Mouse (Mus musculus) naive thymus-derived CD4-positive, alpha-beta T cell, adult 2 months (primary cell): ENCODE data around the gene Duox2.
A peak's percentile ranks its signal among the peaks of the same experiment; 100 is the strongest.

Source experiments
- DNase-seq: peaks from one replicate; pipeline ENCODE4 v3.0.0-alpha.2; 2011; ENCODE audit warnings: low read depth

The Duox2 gene

GRCm38 (mm10) chr2:122301921-122302573, 3.8 kb upstream of the Duox2 start:
- no peak for DNase-seq

GRCm38 (mm10) chr2:122301081-122301920, 3.1 kb upstream of the Duox2 start:
- DNase-seq: peak; percentile 73

DNA sequence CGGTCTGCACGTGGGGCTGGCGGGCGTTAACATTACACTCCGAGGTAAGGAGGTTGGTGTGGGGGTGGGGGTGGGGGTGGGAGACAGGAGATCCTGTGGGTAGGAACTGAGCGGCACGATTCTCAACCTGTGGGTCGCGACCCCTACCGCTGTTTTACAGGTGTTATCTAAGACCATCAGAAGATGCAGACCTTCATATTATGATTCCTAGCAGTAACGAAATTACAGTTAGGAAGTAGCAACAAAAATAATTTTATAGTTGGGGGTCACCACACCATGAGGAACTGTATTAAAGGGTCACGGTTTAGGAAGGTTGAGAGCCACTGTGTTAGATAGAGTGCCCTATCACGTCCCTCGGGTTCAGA, 2.4 kb upstream of the Duox2 start:
- no peak for DNase-seq

GRCm38 (mm10) chr2:122299911-122300655, 1.8 kb upstream of the Duox2 start:
- DNase-seq: peak; percentile 37

GRCm38 (mm10) chr2:122298596-122299490, 594 bp upstream of the Duox2 start, which contains the start of gene Duoxa2:
TSS of gene Duoxa2 (plus strand) at chr2:122298900.
- DNase-seq: peak; percentile 62

DNA sequence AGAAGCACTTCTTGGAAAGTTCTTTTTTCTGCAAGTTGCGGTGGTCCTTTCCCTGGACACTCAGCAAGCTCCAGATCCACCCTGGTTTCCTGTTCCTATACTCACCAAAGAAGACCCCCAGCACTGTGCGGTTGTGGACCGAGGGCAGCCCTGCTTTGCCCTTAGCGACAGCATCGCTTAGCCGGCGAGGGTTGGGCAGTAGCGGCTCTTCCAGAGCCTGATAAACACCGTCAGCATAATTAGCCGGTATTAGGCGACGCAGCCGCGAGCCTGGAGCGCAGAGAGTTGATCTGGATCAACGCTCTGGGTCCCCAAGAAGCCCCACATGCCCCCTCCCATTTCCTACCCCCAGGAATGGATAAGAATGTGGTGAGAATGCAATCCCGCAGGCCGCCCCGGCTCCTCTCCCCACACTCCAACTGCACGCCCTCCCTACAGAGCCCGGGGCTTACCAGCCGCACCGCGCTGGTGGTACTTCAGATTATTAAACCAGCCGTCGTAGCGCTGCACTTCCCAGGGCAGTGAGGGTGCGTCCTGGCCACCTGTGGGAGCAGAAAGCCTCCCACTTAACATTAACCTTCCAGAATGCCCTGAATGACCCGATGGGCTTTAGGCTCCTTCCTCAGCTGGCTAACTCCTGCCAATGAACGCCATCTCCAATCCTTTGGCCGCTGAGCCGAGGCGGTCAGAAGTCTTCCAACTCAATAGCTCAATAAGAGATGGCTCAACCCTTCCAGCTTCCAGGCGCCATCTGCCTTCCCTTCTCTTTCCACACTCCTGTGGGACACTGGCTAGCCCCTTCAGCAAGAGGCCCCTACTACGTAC, 766 bp downstream of the Duox2 start:
- peak; percentile 25 for DNase-seq

GRCm38 (mm10) chr2:122294916-122295315, 3.3 kb downstream of the Duox2 start:
- DNase-seq: peak; percentile 15

- no peak for DNase-seq
Measured at GRCm38 (mm10) chr2:122286137-122286536, 12.1 kb downstream of the Duox2 start.

GRCm38 (mm10) chr2:122284091-122284490, 14.2 kb downstream of the Duox2 start:
- DNase-seq: no peak

DNA sequence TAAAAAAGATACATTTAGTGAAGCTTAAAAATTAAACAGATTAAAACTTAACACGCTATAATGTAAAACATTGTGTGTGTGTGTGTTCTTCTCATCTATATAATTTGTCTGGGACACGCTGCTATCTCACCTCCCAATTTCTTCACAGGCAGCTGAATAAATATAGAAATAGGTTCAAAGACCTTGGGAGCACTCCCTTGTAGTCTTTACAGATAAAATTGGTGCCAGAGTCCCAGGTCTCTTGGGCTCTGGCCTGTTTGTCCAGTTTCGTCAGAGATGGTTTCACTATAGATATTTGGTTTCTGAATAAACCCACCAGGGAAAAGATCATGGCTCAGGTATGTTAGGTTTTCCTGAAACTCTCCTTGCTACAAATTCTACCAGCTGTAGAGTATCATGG, 19.5 kb downstream of the Duox2 start:
- no peak for DNase-seq

- DNase-seq: no peak
Measured at GRCm38 (mm10) chr2:122266407-122267193, 31.6 kb downstream of the Duox2 start.

DNA sequence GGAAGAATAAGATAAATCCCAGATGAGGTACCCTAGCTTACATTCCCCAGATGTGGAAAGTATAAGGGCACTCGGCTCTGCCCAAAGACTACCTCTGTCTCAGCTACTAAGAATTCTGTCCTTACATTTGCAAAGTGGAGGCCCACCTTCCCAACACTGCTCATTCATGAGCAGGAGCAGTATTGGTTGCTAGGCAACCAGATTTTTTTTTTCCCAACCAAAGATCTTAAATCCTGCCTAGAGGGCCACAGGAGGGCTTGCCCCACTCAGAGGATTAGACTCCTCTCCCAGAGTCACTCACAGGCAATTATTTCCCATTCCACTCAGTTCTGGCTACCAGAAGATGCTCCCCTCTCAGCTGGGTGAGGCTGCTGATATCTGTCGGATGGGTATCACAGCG, 33.6 kb downstream of the Duox2 start:
- no peak for DNase-seq

GRCm38 (mm10) chr2:122260729-122261128, 37.5 kb downstream of the Duox2 start:
- DNase-seq: no peak

DNA sequence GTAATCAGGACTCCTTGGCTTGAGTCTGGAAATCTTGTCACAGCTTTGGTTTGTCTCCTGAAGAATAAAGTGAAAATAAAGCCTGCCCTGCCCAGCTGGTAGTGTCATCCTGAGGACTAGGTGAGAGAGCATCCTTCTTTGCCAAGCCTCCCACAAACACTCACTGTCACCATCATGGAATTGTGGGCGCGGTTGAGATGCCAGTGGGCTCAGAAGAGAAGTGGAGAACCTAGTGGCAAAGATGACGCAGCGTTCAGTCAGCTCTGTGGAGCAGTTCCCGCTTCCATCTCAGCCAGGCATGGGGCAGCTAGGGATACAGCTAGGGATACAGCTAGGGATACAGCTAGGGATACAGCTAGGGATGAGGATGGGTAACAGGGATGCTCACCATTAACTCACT, 42.3 kb downstream of the Duox2 start:
- no peak for DNase-seq

- no peak for DNase-seq
Measured at GRCm38 (mm10) chr2:122247786-122248185, 50.5 kb downstream of the Duox2 start.

DNA sequence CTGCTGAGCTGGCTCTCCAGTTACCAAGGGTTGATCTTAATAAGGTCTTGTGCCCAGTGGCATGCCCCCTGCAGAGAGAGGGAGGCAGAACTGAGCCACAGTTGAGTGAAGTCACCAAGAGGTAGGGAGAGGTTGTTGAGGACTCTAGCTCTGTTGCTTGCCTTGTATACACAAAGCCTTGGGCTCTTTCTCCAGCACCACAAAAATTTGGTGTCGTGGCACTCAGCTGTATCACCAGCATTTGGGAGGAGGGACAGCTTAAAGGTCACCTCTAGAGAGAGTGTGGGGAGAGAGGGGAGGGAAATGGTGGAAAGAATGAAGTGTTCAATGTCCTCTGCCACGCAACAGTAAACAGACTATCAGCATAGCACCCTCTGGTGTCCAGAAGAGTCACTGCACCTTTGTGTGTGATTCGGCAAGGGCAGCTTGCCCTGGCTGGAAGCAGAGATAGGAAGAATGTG, 54.5 kb downstream of the Duox2 start:
- DNase-seq: peak; percentile 83

GRCm38 (mm10) chr2:122241935-122242334, 56.3 kb downstream of the Duox2 start:
- no peak for DNase-seq

- DNase-seq: no peak
Measured at GRCm38 (mm10) chr2:122241226-122241625, 57.0 kb downstream of the Duox2 start.

DNA sequence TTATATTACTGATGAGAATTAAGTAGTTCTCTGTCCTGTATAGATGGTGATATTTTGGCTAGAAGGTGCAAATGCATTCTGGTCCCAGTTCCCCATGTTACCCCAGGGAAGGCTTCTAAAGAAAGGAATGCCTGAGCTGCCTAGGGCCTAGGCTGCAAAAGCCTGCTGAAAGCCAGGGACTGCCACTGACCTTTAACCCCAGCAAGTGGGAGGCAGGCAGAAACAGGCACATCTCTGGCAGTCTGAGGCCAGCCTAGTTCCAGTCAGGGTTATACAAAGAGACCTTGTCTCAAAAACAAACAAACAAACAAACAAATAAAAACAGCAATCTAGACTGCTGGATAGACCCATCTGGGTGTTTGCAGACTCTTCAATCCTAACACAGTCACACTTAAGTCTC, 57.5 kb downstream of the Duox2 start:
- DNase-seq: no peak
